Mouse (Mus musculus): ENCODE data around the gene Sbf2. TPM values are rescaled to one million over a fixed set of nuclear protein-coding genes. Genes with fewer than 3 reads are reported as not detected.
"Not testable (repeated sequence)": the region's sequence is repeated elsewhere in the genome, so short reads cannot be mapped to it uniquely, and the experiment has no call there.

The Sbf2 gene
- total RNA-seq, 2 experiments from 2014 or later = 48.7 to 49.7 TPM

GRCm38 (mm10) chr7:110597141-110597540, 17.6 kb downstream of the Sbf2 start:
- DNase-seq (ENCODE audit: low spot score) = no peak
- intact Hi-C loops (cut with DNase I) = loop anchor here (2.0 kb wide), 1 partner anchor 20 kb away; no protein-coding TSS in a partner anchor

- not testable (repeated sequence) for DNase-seq (ENCODE audit: low spot score)
- intact Hi-C loops (cut with DNase I) = loop anchor here (5.0 kb wide), 1 partner anchor 42 kb away; no protein-coding TSS in a partner anchor
Observed at GRCm38 (mm10) chr7:110593991-110594390, 20.7 kb downstream of the Sbf2 start.

GRCm38 (mm10) chr7:110587721-110588120, 27.0 kb downstream of the Sbf2 start:
- intact Hi-C loops (cut with DNase I) = no loop called here
- DNase-seq (ENCODE audit: low spot score) = no peak

- intact Hi-C loops (cut with DNase I) = no loop called here
- DNase-seq (ENCODE audit: low spot score) = no peak
Observed at GRCm38 (mm10) chr7:110585250-110585649, 29.5 kb downstream of the Sbf2 start.

GRCm38 (mm10) chr7:110584159-110584558, 30.6 kb downstream of the Sbf2 start:
- intact Hi-C loops (cut with DNase I) = loop anchor here (5.0 kb wide), 1 partner anchor 43 kb away; the partner anchor contains the start of gene Adm
- DNase-seq (ENCODE audit: low spot score) = no peak

- no peak for DNase-seq (ENCODE audit: low spot score)
- intact Hi-C loops (cut with DNase I) = loop anchor here (5.0 kb wide), 1 partner anchor 44 kb away; the partner anchor contains the start of gene Adm
Observed at GRCm38 (mm10) chr7:110583705-110584104, 31.0 kb downstream of the Sbf2 start.

GRCm38 (mm10) chr7:110565815-110566549, 48.7 kb downstream of the Sbf2 start:
- intact Hi-C loops (cut with DNase I) = no loop called here
- DNase-seq (ENCODE audit: low spot score) = no peak

GRCm38 (mm10) chr7:110561647-110562046, 53.1 kb downstream of the Sbf2 start:
- intact Hi-C loops (cut with DNase I) = no loop called here
- no peak for DNase-seq (ENCODE audit: low spot score)

- intact Hi-C loops (cut with DNase I) = no loop called here
- no peak for DNase-seq (ENCODE audit: low spot score)
Observed at GRCm38 (mm10) chr7:110557001-110557400, 57.7 kb downstream of the Sbf2 start.

- intact Hi-C loops (cut with DNase I) = no loop called here
- no peak for DNase-seq (ENCODE audit: low spot score)
Observed at GRCm38 (mm10) chr7:110556221-110556620, 58.5 kb downstream of the Sbf2 start.

- intact Hi-C loops (cut with DNase I) = no loop called here
Observed at GRCm38 (mm10) chr7:110555260-110555659, 59.5 kb downstream of the Sbf2 start.

GRCm38 (mm10) chr7:110548268-110548667, 66.5 kb downstream of the Sbf2 start:
- intact Hi-C loops (cut with DNase I) = loop anchor here (1.0 to 5.0 kb wide), 4 partner anchors 82 to 261 kb away; no protein-coding TSS in a partner anchor
- no peak for DNase-seq (ENCODE audit: low spot score)

More at GRCm38 (mm10) chr7:110555260-110555659, 59.5 kb downstream of the Sbf2 start:
- no peak for DNase-seq (ENCODE audit: low spot score)

GRCm38 (mm10) chr7:110543341-110543740, 71.4 kb downstream of the Sbf2 start:
- no peak for DNase-seq (ENCODE audit: low spot score)
- intact Hi-C loops (cut with DNase I) = no loop called here

- no peak for DNase-seq (ENCODE audit: low spot score)
- intact Hi-C loops (cut with DNase I) = no loop called here
Observed at GRCm38 (mm10) chr7:110539266-110539665, 75.5 kb downstream of the Sbf2 start.

GRCm38 (mm10) chr7:110530295-110530694, 84.4 kb downstream of the Sbf2 start:
- intact Hi-C loops (cut with DNase I) = not testable (repeated sequence)

GRCm38 (mm10) chr7:110525090-110525775, 89.5 kb downstream of the Sbf2 start:
- intact Hi-C loops (cut with DNase I) = loop anchor here (5.0 kb wide), 1 partner anchor 63 kb away; no protein-coding TSS in a partner anchor
- no peak for DNase-seq (ENCODE audit: low spot score)

More at GRCm38 (mm10) chr7:110530295-110530694, 84.4 kb downstream of the Sbf2 start:
- DNase-seq (ENCODE audit: low spot score) = not testable (repeated sequence)

- no peak for DNase-seq (ENCODE audit: low spot score)
- intact Hi-C loops (cut with DNase I) = no loop called here
Observed at GRCm38 (mm10) chr7:110516241-110517220, 98.2 kb downstream of the Sbf2 start.

GRCm38 (mm10) chr7:110514131-110514530, 100.6 kb downstream of the Sbf2 start:
- DNase-seq (ENCODE audit: low spot score) = no peak
- intact Hi-C loops (cut with DNase I) = no loop called here

- no peak for DNase-seq (ENCODE audit: low spot score)
- intact Hi-C loops (cut with DNase I) = no loop called here
Observed at GRCm38 (mm10) chr7:110498653-110499052, 116.1 kb downstream of the Sbf2 start.

- intact Hi-C loops (cut with DNase I) = no loop called here
- no peak for DNase-seq (ENCODE audit: low spot score)
Observed at GRCm38 (mm10) chr7:110491038-110491437, 123.7 kb downstream of the Sbf2 start.

Measured in heart, postnatal 25 days (tissue).